Mouse (Mus musculus) limb, embryonic 14.5 days (tissue): ENCODE results near the gene Ly6c1. TPM values are rescaled to one million over a fixed set of nuclear protein-coding genes. Genes with fewer than 3 reads are reported as not detected.
"Not testable (repeated sequence)": the region's sequence is repeated elsewhere in the genome, so short reads cannot be mapped to it uniquely, and the experiment has no call there.

Experiments
- ATAC-seq: fragments of 200-750 bp; cut with Nextera tagmentation; 2 replicates; pipeline ENCODE4 v1.8.0; 2017; ENCODE audit warnings: low read depth, moderate number of reproducible peaks, moderate TSS enrichment; ENCODE audit not compliant: low FRiP score
- DNase-seq: peaks from one replicate; pipeline ENCODE4 v3.0.0-alpha.2; 2015; ENCODE audit warnings: low spot score
- H3K27ac ChIP-seq: fragments of 300-500 bp; sonication (generic); replicated peaks from 2 replicates; pipeline ENCODE4 v1.5.1; 2014; ENCODE audit warnings: low read depth, mild to moderate bottlenecking, low read length, moderate library complexity, mixed read lengths
- H3K27me3 ChIP-seq: fragments of 300-500 bp; sonication (generic); 2 replicates; pipeline ENCODE4 v1.6.1; 2014; ENCODE audit warnings: low read length, mixed read lengths; ENCODE audit not compliant: control insufficient read depth, insufficient read depth
- H3K36me3 ChIP-seq: fragments of 300-500 bp; sonication (generic); 2 replicates; pipeline ENCODE4 v1.6.1; 2014; ENCODE audit warnings: mild to moderate bottlenecking, low read length, moderate library complexity, mixed read lengths; ENCODE audit not compliant: control insufficient read depth, insufficient read depth
- H3K4me1 ChIP-seq: fragments of 300-500 bp; sonication (generic); 2 replicates; pipeline ENCODE4 v1.6.1; 2014; ENCODE audit warnings: antibody characterized with exemption, low read length, mixed read lengths; ENCODE audit not compliant: control insufficient read depth, insufficient read depth
- H3K4me2 ChIP-seq: fragments of 300-500 bp; sonication (generic); replicated peaks from 2 replicates; pipeline ENCODE4 v1.6.1; 2014; ENCODE audit warnings: low read depth, mild to moderate bottlenecking, low read length, moderate library complexity; ENCODE audit not compliant: severe bottlenecking
- H3K4me3 ChIP-seq: fragments of 300-500 bp; sonication (generic); replicated peaks from 2 replicates; pipeline ENCODE4 v1.5.1; 2014; ENCODE audit warnings: low read length
- H3K9ac ChIP-seq: fragments of 300-500 bp; sonication (generic); 2 replicates; pipeline ENCODE4 v1.6.1; 2014; ENCODE audit warnings: mild to moderate bottlenecking, low read depth, low read length, moderate library complexity; ENCODE audit not compliant: severe bottlenecking
- H3K9me3 ChIP-seq: fragments of 300-500 bp; sonication (generic); 2 replicates; pipeline ENCODE4 v1.6.1; 2016; ENCODE audit warnings: low read length; ENCODE audit not compliant: control insufficient read depth
- WGBS: fragments of 180-500 bp; shearing (Covaris S2); extraction: QIAGEN DNeasy Blood & Tissue Kit; methylation state at CpG from one replicate; pipeline ENCODE4 v1.1.7; 2014; 5-methylcytosine and 5-hydroxymethylcytosine counted together
- polyA plus RNA-seq, 2 experiments: library from polyadenylated mRNA; depleted of rRNA in 1 of 2; stranded (reverse) in 1 of 2; unstranded in 1 of 2; fragments of >200 nt; fragmentation: Nextera tagmentation in 1 of 2; extraction: Ambion mirVana in 1 of 2; gene quantifications; 2 replicates each; pipeline versions ENCODE4 v1.2.1 to v1.2.3; 2012 to 2014

Ly6c1 gene
- polyA plus RNA-seq, 2 experiments, result 8.8 to 12.2 TPM

GRCm38 (mm10) chr15:75051141-75051540 lies 2.5 kb upstream of the Ly6c1 start:
- H3K9me3 ChIP-seq, H3K9ac ChIP-seq, H3K27ac ChIP-seq, H3K27me3 ChIP-seq, H3K4me3 ChIP-seq, H3K4me2 ChIP-seq, H3K4me1 ChIP-seq, H3K36me3 ChIP-seq, ATAC-seq, DNase-seq: not testable (repeated sequence)
- WGBS, result 77% methylated on average over 2 of the region's 3 CpGs

DNA sequence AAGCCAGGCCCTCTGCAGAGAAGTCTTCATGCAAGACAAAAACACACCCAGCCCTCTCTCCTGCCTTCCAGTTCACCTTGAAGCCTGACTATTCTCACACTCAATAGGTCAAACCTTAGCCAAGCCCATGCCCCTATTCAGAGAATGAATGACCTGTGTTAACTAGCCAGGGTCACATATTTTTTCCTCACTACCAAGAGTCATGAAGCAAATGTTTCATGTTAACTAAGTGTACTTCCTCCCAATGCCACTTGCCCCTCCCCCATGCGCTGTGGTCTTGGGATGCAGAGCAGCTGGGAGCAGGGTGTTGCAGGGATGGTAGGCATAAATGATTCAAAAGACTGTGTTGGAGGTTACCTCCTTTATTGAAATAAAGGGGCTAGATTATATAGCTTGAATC lies 2.0 kb upstream of the Ly6c1 start:
- H3K36me3 ChIP-seq, ATAC-seq, H3K4me3 ChIP-seq, DNase-seq, H3K4me1 ChIP-seq, H3K4me2 ChIP-seq, H3K9ac ChIP-seq, H3K9me3 ChIP-seq, H3K27ac ChIP-seq, H3K27me3 ChIP-seq: not testable (repeated sequence)
- 80% methylated on average over 1 of the region's 1 CpGs for WGBS

GRCm38 (mm10) chr15:75049811-75050210 lies 1.2 kb upstream of the Ly6c1 start:
- not testable (repeated sequence) for H3K9me3 ChIP-seq, H3K9ac ChIP-seq, H3K4me2 ChIP-seq, H3K27ac ChIP-seq, H3K4me1 ChIP-seq, ATAC-seq, H3K36me3 ChIP-seq, H3K27me3 ChIP-seq, H3K4me3 ChIP-seq, DNase-seq
- WGBS, result 67% methylated on average over 2 of the region's 2 CpGs

DNA sequence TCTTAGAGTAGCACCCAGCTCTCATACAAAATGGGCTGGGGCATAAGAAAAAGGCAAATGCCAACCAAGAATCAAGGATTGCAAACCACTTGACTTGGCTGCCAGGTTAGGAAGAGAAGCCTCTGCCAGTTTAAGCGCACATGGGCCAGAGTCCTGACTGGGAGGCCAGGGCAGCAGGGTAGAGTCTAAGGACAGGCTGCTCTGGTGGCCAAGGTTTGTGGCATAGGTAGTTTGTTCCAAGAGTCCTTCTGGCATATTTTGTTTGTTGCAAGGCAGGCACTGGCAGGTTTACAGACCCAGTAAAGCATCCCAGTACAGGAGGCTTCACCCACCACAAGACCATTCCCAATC lies 685 bp downstream of the Ly6c1 start:
- H3K27me3 ChIP-seq, H3K4me2 ChIP-seq, H3K4me1 ChIP-seq, DNase-seq, H3K9me3 ChIP-seq, ATAC-seq, H3K27ac ChIP-seq, H3K4me3 ChIP-seq, H3K36me3 ChIP-seq, H3K9ac ChIP-seq: not testable (repeated sequence)
- WGBS, result 100% methylated on average over 1 of the region's 1 CpGs

DNA sequence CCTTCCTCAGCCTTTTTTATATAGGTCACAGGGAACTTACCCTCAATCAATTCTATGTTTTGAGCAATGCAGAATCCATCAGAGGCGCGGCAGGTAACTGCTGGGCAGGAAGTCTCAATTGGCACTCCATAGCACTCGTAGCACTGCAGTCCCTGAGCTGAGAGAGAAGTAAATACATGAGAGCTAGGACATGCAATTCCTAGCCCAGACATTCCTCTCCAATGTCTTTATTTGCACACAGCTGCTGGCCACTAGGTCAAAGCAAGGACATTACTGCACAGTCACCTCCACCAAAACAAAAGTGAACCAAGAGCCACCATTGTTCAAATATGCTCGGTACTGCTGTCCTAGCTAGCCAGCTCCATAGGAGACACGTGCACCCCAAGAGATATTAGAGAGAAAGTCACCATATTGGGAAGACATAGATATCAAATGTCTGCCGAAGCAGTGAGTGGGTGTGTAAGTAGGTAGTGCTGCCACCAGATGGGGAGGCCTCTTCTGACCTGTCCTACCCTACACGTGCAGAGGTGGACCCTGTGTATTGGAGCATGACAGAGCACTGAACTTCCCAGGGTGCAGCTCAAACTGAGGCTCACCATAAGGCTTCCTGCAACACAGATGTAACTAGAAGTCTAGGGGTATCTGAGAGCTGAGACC lies 1.2 kb downstream of the Ly6c1 start:
- not testable (repeated sequence) for DNase-seq, H3K27me3 ChIP-seq, H3K9me3 ChIP-seq, H3K4me2 ChIP-seq, H3K9ac ChIP-seq, H3K4me3 ChIP-seq, ATAC-seq, H3K36me3 ChIP-seq, H3K4me1 ChIP-seq, H3K27ac ChIP-seq
- 88% methylated on average over 5 of the region's 7 CpGs for WGBS

- H3K4me1 ChIP-seq, H3K36me3 ChIP-seq, ATAC-seq, H3K27ac ChIP-seq, H3K9me3 ChIP-seq, DNase-seq, H3K4me3 ChIP-seq, H3K27me3 ChIP-seq, H3K9ac ChIP-seq, H3K4me2 ChIP-seq: not testable (repeated sequence)
- WGBS, result 66% methylated on average over 2 of the region's 3 CpGs
Measured at GRCm38 (mm10) chr15:75045501-75045900, 3.1 kb downstream of the Ly6c1 start.

- ATAC-seq, H3K9me3 ChIP-seq, H3K36me3 ChIP-seq, H3K4me3 ChIP-seq, H3K4me1 ChIP-seq, H3K27ac ChIP-seq, H3K4me2 ChIP-seq, H3K9ac ChIP-seq, H3K27me3 ChIP-seq, DNase-seq: not testable (repeated sequence)
- WGBS, result 73% methylated on average over 6 of the region's 10 CpGs
Measured at GRCm38 (mm10) chr15:75021020-75021759, 27.4 kb downstream of the Ly6c1 start.

DNA sequence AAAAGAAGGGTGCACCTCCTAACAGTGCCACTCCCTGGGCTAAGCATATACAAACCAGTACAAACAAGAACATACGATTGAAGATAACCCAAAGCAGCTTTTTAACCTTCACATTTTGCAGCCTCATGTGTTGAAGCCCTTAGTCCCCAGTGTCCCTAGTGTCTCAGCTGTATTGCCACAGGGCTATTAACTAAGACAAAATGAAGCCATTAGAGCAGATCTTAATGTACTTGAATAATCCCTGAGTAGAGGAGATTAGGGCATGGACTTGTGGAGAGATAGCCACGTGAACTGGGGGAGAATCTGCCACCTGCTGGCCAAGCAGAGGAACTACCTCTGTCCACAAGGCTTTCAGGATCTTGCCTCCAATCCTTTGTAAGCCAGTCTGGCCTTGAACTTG lies 29.2 kb downstream of the Ly6c1 start:
- 35% methylated on average over 2 of the region's 2 CpGs for WGBS
- not testable (repeated sequence) for ATAC-seq

More for the DNA sequence above, 29.2 kb downstream of the Ly6c1 start:
- H3K9me3 ChIP-seq, H3K27me3 ChIP-seq, H3K9ac ChIP-seq, DNase-seq, H3K27ac ChIP-seq, H3K4me1 ChIP-seq, H3K4me3 ChIP-seq, H3K36me3 ChIP-seq, H3K4me2 ChIP-seq: not testable (repeated sequence)
